Comparison of ENCODE assay signal across 8 mouse cellular contexts in genomic region chr7:109518838-109519696, GRCm38 (mm10). TPM values are rescaled to one million over a fixed set of nuclear protein-coding genes. Genes with fewer than 3 reads are reported as not detected.
DNase-seq lines count a peak whose midpoint lies in the region; ATAC-seq lines count a peak whose summit lies in the region.

Rpl27a (plus strand) TSS chr7:109519147.

- intact Hi-C loops in gastrocnemius, postnatal 14 days (cut with DNase I; ENCODE audit: low total_unique reads) = no loop called here
- intact Hi-C loops in left cerebral cortex, postnatal 10 days (cut with DNase I) = no loop called here

- peak; percentile 99 for DNase-seq in adrenal gland, adult (ENCODE audit: inconsistent age in 2 of 2, low spot score in 1 of 2)
- DNase-seq in embryo, embryonic 10.5 days (ENCODE audit: low spot score) = peak; percentile 99
- DNase-seq in gastrocnemius, postnatal 14 days = peak; percentile 99
- DNase-seq in left cerebral cortex, postnatal 10 days (ENCODE audit: extremely low spot score in 1 of 2, low spot score in 2 of 2) = peak; percentile 98 to 99
- DNase-seq in right cerebral cortex, postnatal 25 days = peak; percentile 99
- DNase-seq in urinary bladder, postnatal 4 days (ENCODE audit: low spot score in 2 of 2) = peak; percentile 98 to 99

- peak; percentile 95 for ATAC-seq in inflammation-experienced regulatory T-cells, adult 6 months
- peak; percentile 91 for ATAC-seq in megakaryocyte-erythroid progenitor cell, adult 5-6 weeks (replicated peaks; ENCODE audit: low FRiP score, low TSS enrichment, poor library complexity, severe bottlenecking)

RNA-seq across cellular contexts. Expression of gene Rpl27a, which starts in this region (rescaled TPM):
- 100 to 1,000 TPM; 105 to 116 TPM for total RNA-seq in gastrocnemius, postnatal 14 days (2021)
- polyA plus RNA-seq in inflammation-experienced regulatory T-cells, adult 6 months (2017; shearing (Covaris generic)) = 100 to 1,000 TPM; 216 to 323 (median 255) TPM
- total RNA-seq in left cerebral cortex, postnatal 10 days (2021) = 100 to 1,000 TPM; 136 TPM
- total RNA-seq in megakaryocyte-erythroid progenitor cell, adult 5-6 weeks (2014; fragmentation: Nextera tagmentation) = 853 and 1,045 TPM in 2 replicates
- 970 and 1,232 TPM in 2 replicates for total RNA-seq in megakaryocyte-erythroid progenitor cell, adult 5-6 weeks (2017)

Comparison
In these comparisons a context has a peak if more than half of its experiments do, and no peak if none do; other contexts are left out.
1. Peak in every context shown above with its lines: DNase-seq and ATAC-seq.
2. RNA of gene Rpl27a (total RNA-seq): 853 to 1,232 TPM in megakaryocyte-erythroid progenitor cell, adult 5-6 weeks; 136 TPM in left cerebral cortex, postnatal 10 days and 105 to 116 TPM in gastrocnemius, postnatal 14 days; every median in the first group is over 4 times any median in the second.